Mouse (Mus musculus): Measurements from ENCODE around the gene AY074887.

The AY074887 gene

DNA sequence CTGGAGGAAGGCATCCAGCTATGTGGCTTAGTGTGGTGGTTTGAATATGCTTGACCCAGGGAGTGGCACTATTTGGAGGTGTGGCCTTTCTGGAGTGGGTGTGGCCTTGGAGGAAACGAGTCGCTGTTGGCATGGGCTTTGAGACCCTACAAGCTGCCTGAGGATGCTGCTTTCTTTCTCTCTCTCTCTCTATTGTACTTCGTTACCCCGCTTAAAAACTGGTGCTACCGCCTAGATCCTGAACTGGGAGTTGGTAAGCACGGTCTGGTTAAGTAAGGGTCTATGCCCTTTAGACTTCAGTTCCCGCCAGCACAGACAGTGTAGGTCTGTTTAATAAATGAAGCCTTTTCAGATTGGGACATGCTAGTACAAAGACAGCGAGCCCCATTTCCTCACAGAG lies 34.4 kb downstream of the AY074887 start:
- DNase-seq (ENCODE audit: low spot score) = no peak

GRCm38 (mm10) chr9:54915576-54915975 lies 35.2 kb downstream of the AY074887 start:
- DNase-seq (ENCODE audit: low spot score) = no peak

DNA sequence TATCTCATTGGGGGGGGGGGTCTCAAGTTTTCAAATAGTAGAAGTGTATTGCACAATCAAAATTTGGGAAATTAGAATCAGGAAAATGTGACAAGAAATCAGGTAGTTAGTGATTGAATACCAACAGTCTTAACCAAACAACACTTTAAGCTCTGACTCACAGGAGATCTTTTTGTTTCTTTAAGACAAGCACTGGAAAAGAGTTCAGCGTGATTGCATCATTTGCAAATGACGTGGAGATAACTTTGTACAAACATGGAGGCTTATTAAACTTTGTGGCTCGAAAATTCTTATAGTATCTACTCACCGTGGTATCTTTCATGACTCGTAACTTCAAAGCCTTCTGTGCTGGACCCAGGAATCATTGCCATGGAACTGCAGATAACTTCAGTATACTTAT lies 41.4 kb downstream of the AY074887 start:
- DNase-seq (ENCODE audit: low spot score) = no peak

Data from layer of hippocampus, adult 11-12 months (tissue).